Mouse (Mus musculus) heart, embryonic 13.5 days (tissue): ENCODE data around the gene Dvl2. TPM values are rescaled to one million over a fixed set of nuclear protein-coding genes. Genes with fewer than 3 reads are reported as not detected.
"Not testable (repeated sequence)": the region's sequence is repeated elsewhere in the genome, so short reads cannot be mapped to it uniquely, and the experiment has no call there.

Experiments used
- ATAC-seq: fragments of 200-750 bp; cut with Nextera tagmentation; 2 replicates; pipeline ENCODE4 v1.8.0; 2017; ENCODE audit warnings: moderate TSS enrichment; ENCODE audit not compliant: insufficient number of reproducible peaks, low FRiP score, low TSS enrichment; ENCODE audit errors: extremely low read depth
- H3K27ac ChIP-seq: fragments of 300-500 bp; sonication (generic); replicated peaks from 2 replicates; pipeline ENCODE4 v1.5.1; 2015; ENCODE audit warnings: moderate library complexity, mild to moderate bottlenecking, inconsistent platforms
- H3K27me3 ChIP-seq: fragments of 300-500 bp; sonication (generic); replicated peaks from 2 replicates; pipeline ENCODE4 v1.6.1; 2015; ENCODE audit warnings: mild to moderate bottlenecking, inconsistent platforms
- H3K36me3 ChIP-seq: fragments of 300-500 bp; sonication (generic); 2 replicates; pipeline ENCODE4 v1.6.1; 2015; ENCODE audit warnings: mild to moderate bottlenecking, inconsistent platforms
- H3K4me1 ChIP-seq: fragments of 300-500 bp; sonication (generic); 2 replicates; pipeline ENCODE4 v1.6.1; 2015; ENCODE audit warnings: inconsistent platforms
- H3K4me2 ChIP-seq: fragments of 300-500 bp; sonication (generic); 2 replicates; pipeline ENCODE4 v1.6.1; 2015; ENCODE audit warnings: inconsistent platforms, mild to moderate bottlenecking, moderate library complexity
- H3K4me3 ChIP-seq: fragments of 300-500 bp; sonication (generic); 2 replicates; pipeline ENCODE4 v1.5.1; 2015; ENCODE audit warnings: moderate library complexity, mild to moderate bottlenecking, inconsistent platforms
- H3K9ac ChIP-seq: fragments of 300-500 bp; sonication (generic); 2 replicates; pipeline ENCODE4 v1.6.1; 2015; ENCODE audit warnings: inconsistent platforms, mild to moderate bottlenecking, moderate library complexity
- H3K9me3 ChIP-seq: fragments of 300-500 bp; sonication (generic); 2 replicates; pipeline ENCODE4 v1.6.1; 2016; ENCODE audit warnings: inconsistent platforms
- WGBS: fragments of 180-500 bp; shearing (Covaris S2); methylation state at CpG from one replicate; pipeline ENCODE4 v1.1.7; 2015; ENCODE audit warnings: mixed read lengths; 5-methylcytosine and 5-hydroxymethylcytosine counted together
- polyA plus RNA-seq: library from polyadenylated mRNA; unstranded; fragments of >200 nt; fragmentation: Nextera tagmentation; extraction: Ambion mirVana; gene quantifications from 2 replicates; pipeline ENCODE4 v1.2.1, GENCODE M21; 2015

Gene Dvl2
- 20.7 and 22.0 TPM in 2 replicates for polyA plus RNA-seq

DNA sequence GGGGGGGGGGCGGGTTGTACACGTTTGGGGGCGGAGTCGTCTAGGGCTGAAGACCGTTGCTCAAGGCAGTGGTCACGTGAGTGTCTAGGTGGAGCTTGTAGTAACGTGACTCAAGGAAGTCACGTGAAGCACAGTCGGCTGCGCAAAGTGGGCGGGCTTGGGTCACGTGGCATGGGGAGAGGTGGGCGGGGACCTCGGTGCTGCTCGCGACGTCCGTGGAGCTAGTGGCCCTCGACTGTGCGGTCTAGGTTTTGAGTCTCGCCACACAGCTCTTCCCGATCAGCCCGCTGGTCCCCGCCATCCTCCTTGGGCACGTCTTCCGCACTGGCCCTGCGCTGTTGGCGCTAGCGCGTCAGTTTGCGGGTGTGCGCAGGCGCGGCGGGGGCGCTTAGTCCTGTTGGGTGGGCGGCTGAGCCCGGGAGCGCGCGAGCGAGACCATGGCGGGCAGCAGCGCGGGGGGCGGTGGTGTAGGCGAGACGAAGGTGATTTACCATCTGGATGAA is at the start of gene Dvl2:
Gene Dvl2 (plus strand): TSS at position 200 of the 503 bp plus-strand sequence.
- Histone ChIP-seq H3K9me3 (no peaks in the 10 kb centered on the region), H3K36me3 (peaks cover 41% of the 10 kb centered on the region), H3K27me3 (no peaks in the 10 kb centered on the region), H3K27ac (peak within 1 kb of the TSS; percentile 96), H3K4me2 (peak within 1 kb of the TSS; percentile 79), H3K9ac (peak within 1 kb of the TSS; percentile 93), H3K4me3 (peak within 1 kb of the TSS; percentile 79), H3K4me1 (peaks cover 52% of the 10 kb centered on the region)
- WGBS = under 1% methylated on average over 47 of the region's 48 CpGs
- peak; percentile 52 for ATAC-seq

- Histone ChIP-seq H3K4me2 (no peak overlapping the region), H3K4me1 (peaks cover 32% of the 10 kb centered on the region), H3K27ac (no peak overlapping the region), H3K27me3 (peaks cover 23% of the 10 kb centered on the region), H3K36me3 (peaks cover 2% of the 10 kb centered on the region; the same call in 1 of the 2 replicates), H3K9me3 (no peaks in the 10 kb centered on the region), H3K9ac (no peak overlapping the region), H3K4me3 (no peak overlapping the region)
- no peak for ATAC-seq
- 36% methylated on average over 4 of the region's 4 CpGs for WGBS
Measured at GRCm38 (mm10) chr11:69950807-69951459, 49.5 kb upstream of the Dvl2 start.

- Histone ChIP-seq H3K27ac (no peak overlapping the region), H3K9ac (no peak overlapping the region), H3K4me1 (peaks cover 19% of the 10 kb centered on the region), H3K36me3 (no peaks in the 10 kb centered on the region), H3K4me2 (no peak overlapping the region), H3K27me3 (peaks cover 30% of the 10 kb centered on the region), H3K9me3 (no peaks in the 10 kb centered on the region), H3K4me3 (no peak overlapping the region)
- WGBS = 34% methylated on average over 1 of the region's 1 CpGs
- ATAC-seq = no peak
Measured at GRCm38 (mm10) chr11:69952274-69952673, 48.1 kb upstream of the Dvl2 start.

- no peak for ATAC-seq
- 31% methylated on average over 11 of the region's 11 CpGs for WGBS
- no peak overlapping the region for H3K4me3 ChIP-seq
- no peak overlapping the region; the same call in 1 of the 2 replicates for H3K4me2 ChIP-seq
- no peaks in the 10 kb centered on the region for H3K9me3 ChIP-seq
- no peak overlapping the region for H3K27ac ChIP-seq
- H3K9ac ChIP-seq = peak overlapping the region; percentile 21; the same call in 1 of the 2 replicates
- peaks cover 34% of the 10 kb centered on the region for H3K27me3 ChIP-seq
- peaks cover 14% of the 10 kb centered on the region for H3K4me1 ChIP-seq
- no peaks in the 10 kb centered on the region for H3K36me3 ChIP-seq
Measured at GRCm38 (mm10) chr11:69953267-69953915, 47.0 kb upstream of the Dvl2 start.

DNA sequence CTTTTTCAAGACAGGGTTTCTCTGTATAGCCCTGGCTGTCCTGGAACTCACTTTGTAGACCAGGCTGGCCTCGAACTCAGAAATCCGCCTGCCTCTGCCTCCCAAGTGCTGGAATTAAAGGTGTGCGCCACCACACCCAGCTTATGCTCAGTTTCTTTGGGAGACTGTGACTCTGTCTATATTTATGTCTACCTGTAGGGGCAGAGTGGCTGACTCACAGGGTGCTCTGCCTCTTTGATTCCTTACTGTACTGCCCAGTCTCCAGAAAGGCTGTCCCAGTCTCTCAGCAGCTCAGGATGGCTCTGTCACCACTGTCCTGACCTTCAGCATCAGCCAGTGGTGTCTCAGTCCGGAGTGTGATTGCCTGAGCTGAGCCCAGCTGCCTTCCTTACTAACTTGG is 44.8 kb upstream of the Dvl2 start:
- not testable (repeated sequence) for H3K4me2 ChIP-seq, H3K27ac ChIP-seq, ATAC-seq, H3K36me3 ChIP-seq, H3K4me1 ChIP-seq, H3K9me3 ChIP-seq, H3K9ac ChIP-seq, H3K4me3 ChIP-seq
- 69% methylated on average over 4 of the region's 4 CpGs for WGBS
- H3K27me3 ChIP-seq = peaks cover 48% of the 10 kb centered on the region

- Histone ChIP-seq H3K27ac (no peak overlapping the region), H3K9me3 (no peaks in the 10 kb centered on the region), H3K9ac (no peak overlapping the region), H3K4me2 (no peak overlapping the region), H3K27me3 (peaks cover 48% of the 10 kb centered on the region), H3K4me1 (peaks cover 10% of the 10 kb centered on the region; the same call in 1 of the 2 replicates), H3K36me3 (no peaks in the 10 kb centered on the region), H3K4me3 (no peak overlapping the region)
- WGBS = 53% methylated on average over 1 of the region's 1 CpGs
- ATAC-seq = no peak
Measured at GRCm38 (mm10) chr11:69956218-69956617, 44.2 kb upstream of the Dvl2 start.

- Histone ChIP-seq H3K9ac (no peak overlapping the region), H3K36me3 (no peaks in the 10 kb centered on the region), H3K9me3 (no peaks in the 10 kb centered on the region), H3K27me3 (peaks cover 80% of the 10 kb centered on the region), H3K27ac (no peak overlapping the region), H3K4me3 (no peak overlapping the region), H3K4me2 (no peak overlapping the region), H3K4me1 (peaks cover 7% of the 10 kb centered on the region)
- no peak for ATAC-seq
- WGBS = 32% methylated on average over 5 of the region's 5 CpGs
Measured at GRCm38 (mm10) chr11:69960616-69961015, 39.8 kb upstream of the Dvl2 start.

- WGBS = 35% methylated on average over 5 of the region's 5 CpGs
- peaks cover 86% of the 10 kb centered on the region for H3K27me3 ChIP-seq
- H3K4me2 ChIP-seq = no peak overlapping the region
Measured at GRCm38 (mm10) chr11:69961841-69962240, 38.6 kb upstream of the Dvl2 start.

DNA sequence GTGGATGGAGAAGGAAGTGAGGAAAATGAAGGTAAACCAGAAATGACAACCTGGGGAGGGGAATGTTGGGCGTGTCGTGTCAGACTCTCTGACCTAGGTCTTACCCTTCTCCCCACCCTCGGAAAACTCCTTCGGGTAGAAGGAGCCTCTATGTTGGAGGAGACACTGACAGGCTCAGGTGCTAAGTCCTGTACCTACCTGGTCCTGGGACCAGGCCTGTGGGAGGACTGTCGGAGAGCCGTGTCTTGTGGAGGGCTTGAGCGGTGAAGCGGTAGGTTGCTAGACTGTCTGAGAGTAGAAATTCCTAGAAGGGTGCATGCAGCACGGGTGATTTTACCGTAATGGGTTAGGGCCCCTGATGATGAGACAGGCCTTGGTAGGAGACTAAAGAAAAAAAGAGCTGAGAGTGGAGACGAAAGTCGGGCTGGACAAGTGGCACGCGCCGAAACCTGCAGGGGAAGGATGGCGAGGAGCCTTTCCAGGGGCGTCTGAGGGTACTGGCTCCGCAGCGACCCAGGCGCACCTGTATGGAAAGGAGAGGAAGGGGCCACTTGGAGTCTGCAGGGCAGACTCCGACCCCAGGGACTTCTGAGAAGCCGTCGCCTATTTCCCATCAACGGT is 35.6 kb upstream of the Dvl2 start, which contains the start of gene Cldn7:
Gene Cldn7 (plus strand): TSS at position 130 of the 621 bp plus-strand sequence.
- Histone ChIP-seq H3K36me3 (peaks cover 21% of the 10 kb centered on the region), H3K27ac (no peak within 1 kb of the TSS), H3K4me3 (peak within 1 kb of the TSS; percentile 56), H3K27me3 (peaks cover 86% of the 10 kb centered on the region), H3K4me1 (peaks cover 20% of the 10 kb centered on the region), H3K4me2 (peak within 1 kb of the TSS; percentile 82), H3K9me3 (no peaks in the 10 kb centered on the region), H3K9ac (peak within 1 kb of the TSS; percentile 44; the same call in 1 of the 2 replicates)
- ATAC-seq = no peak
- 8% methylated on average over 24 of the region's 24 CpGs for WGBS

More at GRCm38 (mm10) chr11:69961841-69962240, 38.6 kb upstream of the Dvl2 start:
- Histone ChIP-seq H3K9me3 (no peaks in the 10 kb centered on the region), H3K4me3 (no peak overlapping the region), H3K4me1 (peaks cover 18% of the 10 kb centered on the region), H3K9ac (no peak overlapping the region), H3K27ac (no peak overlapping the region), H3K36me3 (no peaks in the 10 kb centered on the region)
- ATAC-seq = no peak

DNA sequence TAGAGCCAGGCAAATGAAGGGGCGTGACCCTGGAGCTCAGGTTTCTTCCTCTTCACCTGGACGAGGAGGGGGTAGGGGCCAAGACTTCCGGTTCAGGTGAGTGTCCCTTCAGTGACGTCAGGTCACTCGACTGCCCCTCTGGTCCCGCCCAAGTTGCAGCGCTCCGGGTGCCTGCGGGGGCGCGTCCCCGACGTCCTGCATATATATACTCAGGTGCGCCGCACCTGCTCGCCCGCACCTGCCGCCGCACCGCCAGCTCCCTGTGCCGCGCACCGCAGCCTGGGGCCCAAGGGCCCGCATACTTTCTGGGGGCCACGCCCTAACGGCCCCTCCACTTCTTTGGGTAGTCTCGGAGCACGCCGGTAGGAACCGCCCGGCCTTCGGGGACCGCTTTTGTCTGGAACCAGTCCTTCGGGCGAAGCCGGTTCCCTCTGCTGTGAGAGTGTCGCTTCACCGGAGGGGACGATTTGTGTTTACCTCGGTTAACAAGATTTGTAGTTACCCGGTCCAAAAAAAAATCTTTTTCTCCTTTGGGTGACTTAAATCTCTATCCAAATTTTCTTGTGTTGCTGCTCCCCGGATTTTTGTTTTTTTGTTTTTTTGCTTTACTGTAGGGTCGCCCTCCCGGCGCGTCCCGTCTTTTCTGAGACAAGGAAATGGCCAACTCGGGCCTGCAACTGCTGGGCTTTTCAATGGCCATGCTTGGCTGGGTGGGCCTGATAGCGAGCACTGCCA is 35.0 kb upstream of the Dvl2 start:
- H3K9ac ChIP-seq = peak overlapping the region; percentile 77

More for the DNA sequence above, 35.0 kb upstream of the Dvl2 start:
- Histone ChIP-seq H3K27ac (no peak overlapping the region), H3K27me3 (peaks cover 79% of the 10 kb centered on the region), H3K4me1 (peaks cover 20% of the 10 kb centered on the region), H3K36me3 (peaks cover 27% of the 10 kb centered on the region), H3K9me3 (no peaks in the 10 kb centered on the region), H3K4me2 (peak overlapping the region; percentile 82), H3K4me3 (peak overlapping the region; percentile 56)
- ATAC-seq = no peak
- 3% methylated on average over 49 of the region's 49 CpGs for WGBS
